Mouse (Mus musculus): ENCODE measurements around the gene Dapp1. TPM values are rescaled to one million over a fixed set of nuclear protein-coding genes. Genes with fewer than 3 reads are reported as not detected.
A peak's percentile ranks its signal among the peaks of the same experiment; 100 is the strongest.

Dapp1 gene
- total and polyA plus RNA-seq, 3 experiments, result 4.0 to 6.9 (median 5.0) TPM

DNA sequence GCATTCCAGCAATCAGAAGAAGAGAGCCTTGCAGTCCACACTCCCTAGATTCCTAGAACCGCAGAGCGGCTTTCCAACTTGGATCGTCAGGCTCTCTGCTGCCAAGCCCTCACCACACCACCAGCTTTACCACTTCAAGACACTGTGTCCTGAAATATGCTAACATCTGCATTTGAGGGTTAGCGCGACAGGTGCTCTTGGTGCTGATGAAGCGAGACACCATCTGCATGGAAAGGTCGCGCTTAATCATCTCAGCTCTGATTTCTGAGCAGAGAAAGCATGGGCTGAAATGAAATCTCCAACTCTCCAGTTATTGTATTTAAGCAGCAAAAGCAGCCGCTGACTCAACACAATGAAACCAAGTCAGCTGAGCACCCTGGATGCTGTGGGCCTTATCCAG is 8.1 kb upstream of the Dapp1 start:
- intact Hi-C loops (cut with DNase I), result no loop called here
- Histone ChIP-seq H3K4me3 (no peak overlapping the region), H3K79me2 (replicated peaks; ENCODE audit: control insufficient read depth, insufficient read depth, low read length) (no peaks in the 10 kb centered on the region), H3K27me3 (ENCODE audit: control insufficient read depth, insufficient read depth, low read length) (no peaks in the 10 kb centered on the region), H3K27ac (no peak overlapping the region), H3K9ac (ENCODE audit: low read depth, low read length) (no peak overlapping the region), H3K36me3 (ENCODE audit: control insufficient read depth, insufficient read depth, low read length) (no peaks in the 10 kb centered on the region), H3K4me1 (ENCODE audit: control insufficient read depth, insufficient read depth, low read length) (no peaks in the 10 kb centered on the region)
- TF ChIP-seq CTCF (IDR thresholded peaks at IDR 0.05) (no peak), EP300 (IDR thresholded peaks at IDR 0.05; ENCODE audit: insufficient read depth, low read depth, low read length) (no peak), POLR2A (IDR thresholded peaks at IDR 0.05; ENCODE audit: insufficient read depth, low read depth, low read length) (no peak)
- DNase-seq, result no peak
- 89% methylated on average over 9 of the region's 9 CpGs for WGBS

GRCm38 (mm10) chr3:137980435-137981381 is 637 bp downstream of the Dapp1 start:
- H3K4me1 ChIP-seq (ENCODE audit: control insufficient read depth, insufficient read depth, low read length), result no peaks in the 10 kb centered on the region
- H3K9ac ChIP-seq (ENCODE audit: low read depth, low read length), result peak overlapping the region; percentile 53
- no peaks in the 10 kb centered on the region for H3K79me2 ChIP-seq (replicated peaks; ENCODE audit: control insufficient read depth, insufficient read depth, low read length)
- no peaks in the 10 kb centered on the region for H3K27me3 ChIP-seq (ENCODE audit: control insufficient read depth, insufficient read depth, low read length)
- DNase-seq, result no peak
- 15% methylated on average over 15 of the region's 15 CpGs for WGBS
- TF ChIP-seq POLR2A (IDR thresholded peaks at IDR 0.05; ENCODE audit: insufficient read depth, low read depth, low read length) (no peak), EP300 (IDR thresholded peaks at IDR 0.05; ENCODE audit: insufficient read depth, low read depth, low read length) (no peak), CTCF (IDR thresholded peaks at IDR 0.05) (no peak)
- peak overlapping the region; percentile 50 for H3K4me3 ChIP-seq
- intact Hi-C loops (cut with DNase I), result no loop called here
- H3K36me3 ChIP-seq (ENCODE audit: control insufficient read depth, insufficient read depth, low read length), result no peaks in the 10 kb centered on the region
- peak overlapping the region; percentile 53 for H3K27ac ChIP-seq

GRCm38 (mm10) chr3:137978233-137978632 is 3.1 kb downstream of the Dapp1 start:
- DNase-seq, result no peak
- H3K36me3 ChIP-seq (ENCODE audit: control insufficient read depth, insufficient read depth, low read length), result no peaks in the 10 kb centered on the region
- H3K9ac ChIP-seq (ENCODE audit: low read depth, low read length), result no peak overlapping the region
- TF ChIP-seq CTCF (IDR thresholded peaks at IDR 0.05) (no peak), EP300 (IDR thresholded peaks at IDR 0.05; ENCODE audit: insufficient read depth, low read depth, low read length) (no peak), POLR2A (IDR thresholded peaks at IDR 0.05; ENCODE audit: insufficient read depth, low read depth, low read length) (no peak)
- H3K4me3 ChIP-seq, result no peak overlapping the region
- no peak overlapping the region for H3K27ac ChIP-seq
- H3K27me3 ChIP-seq (ENCODE audit: control insufficient read depth, insufficient read depth, low read length), result no peaks in the 10 kb centered on the region
- H3K4me1 ChIP-seq (ENCODE audit: control insufficient read depth, insufficient read depth, low read length), result no peaks in the 10 kb centered on the region; the same call in 1 of the 2 replicates
- 73% methylated on average over 5 of the region's 5 CpGs for WGBS
- no peaks in the 10 kb centered on the region for H3K79me2 ChIP-seq (replicated peaks; ENCODE audit: control insufficient read depth, insufficient read depth, low read length)
- intact Hi-C loops (cut with DNase I), result no loop called here

DNA sequence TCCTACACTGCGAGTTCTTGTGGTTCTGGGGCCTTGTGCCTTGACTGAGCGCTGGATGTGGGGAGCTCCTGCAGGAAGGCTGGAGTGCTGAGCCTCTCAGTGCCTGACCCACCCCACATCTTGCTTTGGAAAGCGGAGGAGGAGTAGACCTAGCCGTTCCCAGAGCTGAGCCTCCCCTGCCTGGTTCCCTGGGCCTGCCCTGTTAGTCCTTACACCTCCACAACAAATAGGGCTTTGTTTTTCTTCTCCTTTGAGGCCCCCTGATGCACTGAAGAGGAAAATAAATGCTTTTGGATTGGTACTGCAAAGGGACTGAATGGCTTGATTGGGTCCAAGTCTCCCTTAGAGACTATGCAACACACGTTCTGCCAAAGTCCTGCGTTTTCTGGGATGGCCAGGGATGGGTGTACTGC is 3.7 kb downstream of the Dapp1 start:
- H3K79me2 ChIP-seq (replicated peaks; ENCODE audit: control insufficient read depth, insufficient read depth, low read length), result no peaks in the 10 kb centered on the region
- DNase-seq, result no peak
- intact Hi-C loops (cut with DNase I), result no loop called here
- no peak overlapping the region for H3K9ac ChIP-seq (ENCODE audit: low read depth, low read length)
- no peaks in the 10 kb centered on the region; the same call in 1 of the 2 replicates for H3K4me1 ChIP-seq (ENCODE audit: control insufficient read depth, insufficient read depth, low read length)
- H3K27ac ChIP-seq, result no peak overlapping the region
- TF ChIP-seq POLR2A (IDR thresholded peaks at IDR 0.05; ENCODE audit: insufficient read depth, low read depth, low read length), result no peak
- TF ChIP-seq CTCF (IDR thresholded peaks at IDR 0.05), result no peak
- no peak for TF ChIP-seq EP300 (IDR thresholded peaks at IDR 0.05; ENCODE audit: insufficient read depth, low read depth, low read length)
- H3K27me3 ChIP-seq (ENCODE audit: control insufficient read depth, insufficient read depth, low read length), result no peaks in the 10 kb centered on the region
- H3K4me3 ChIP-seq, result no peak overlapping the region
- 85% methylated on average over 6 of the region's 6 CpGs for WGBS
- no peaks in the 10 kb centered on the region for H3K36me3 ChIP-seq (ENCODE audit: control insufficient read depth, insufficient read depth, low read length)

DNA sequence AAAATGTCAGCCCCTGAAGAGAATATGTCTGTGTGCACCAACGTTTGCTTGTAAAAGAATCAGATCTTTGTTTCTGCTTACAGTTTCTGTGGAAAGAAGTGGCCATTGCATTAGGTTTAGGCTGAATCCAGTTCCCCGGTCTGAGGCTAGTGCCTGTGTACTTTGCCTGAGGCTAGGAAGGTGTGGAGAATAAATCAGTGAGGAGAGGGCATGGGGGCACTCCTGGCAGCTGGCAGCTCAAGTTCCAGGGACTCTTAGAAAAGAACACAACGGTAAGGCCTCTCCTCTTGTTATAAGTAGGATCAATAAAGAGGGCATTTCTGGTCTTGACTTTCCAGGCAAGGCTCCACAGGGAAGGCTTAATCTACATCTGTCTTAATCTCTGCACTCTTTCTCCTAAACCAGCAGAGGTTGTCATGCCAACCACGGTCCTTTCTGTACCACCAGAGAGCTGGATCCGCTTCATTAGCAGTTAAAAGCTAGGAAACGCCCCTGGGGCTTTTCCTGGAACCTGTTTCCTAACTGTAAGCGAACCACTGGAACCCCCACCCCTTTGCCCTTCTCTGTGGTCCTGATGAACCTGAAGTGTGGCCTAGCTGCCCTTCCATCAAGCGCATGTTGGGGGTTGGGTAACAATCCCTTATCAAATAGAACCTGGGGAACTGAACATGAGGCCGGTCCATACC is 4.3 kb downstream of the Dapp1 start:
- no peak overlapping the region for H3K27ac ChIP-seq
- H3K4me3 ChIP-seq, result no peak overlapping the region
- TF ChIP-seq EP300 (IDR thresholded peaks at IDR 0.05; ENCODE audit: insufficient read depth, low read depth, low read length), result no peak
- 79% methylated on average over 9 of the region's 9 CpGs for WGBS
- H3K27me3 ChIP-seq (ENCODE audit: control insufficient read depth, insufficient read depth, low read length), result no peaks in the 10 kb centered on the region
- intact Hi-C loops (cut with DNase I), result no loop called here
- peaks cover 2% of the 10 kb centered on the region for H3K4me1 ChIP-seq (ENCODE audit: control insufficient read depth, insufficient read depth, low read length)
- DNase-seq, result no peak
- H3K36me3 ChIP-seq (ENCODE audit: control insufficient read depth, insufficient read depth, low read length), result no peaks in the 10 kb centered on the region
- H3K9ac ChIP-seq (ENCODE audit: low read depth, low read length), result no peak overlapping the region
- H3K79me2 ChIP-seq (replicated peaks; ENCODE audit: control insufficient read depth, insufficient read depth, low read length), result no peaks in the 10 kb centered on the region
